Mouse (Mus musculus) inflammation-experienced regulatory T-cells, adult 16 weeks (primary cell): ENCODE measurements around the gene Sec23b. TPM values are rescaled to one million over a fixed set of nuclear protein-coding genes. Genes with fewer than 3 reads are reported as not detected.

Source experiments
- polyA plus RNA-seq: library from polyadenylated mRNA; unstranded; fragments of 100-300 nt; shearing (Covaris generic); gene quantifications from one replicate; pipeline ENCODE4 v1.2.1, GENCODE M21; 2017

The Sec23b gene
- polyA plus RNA-seq = 114 TPM

GRCm38 (mm10) chr2:144555820-144556552 lies at the start of gene Sec23b:
Gene Sec23b (plus strand): TSS chr2:144556229.

GRCm38 (mm10) chr2:144526981-144527820 lies 28.8 kb upstream of the Sec23b start, which contains the start of the genes Dzank1 and Polr3f:
Gene Dzank1 (minus strand): TSS chr2:144527414.
Gene Polr3f (plus strand): TSS chr2:144527718.

DNA sequence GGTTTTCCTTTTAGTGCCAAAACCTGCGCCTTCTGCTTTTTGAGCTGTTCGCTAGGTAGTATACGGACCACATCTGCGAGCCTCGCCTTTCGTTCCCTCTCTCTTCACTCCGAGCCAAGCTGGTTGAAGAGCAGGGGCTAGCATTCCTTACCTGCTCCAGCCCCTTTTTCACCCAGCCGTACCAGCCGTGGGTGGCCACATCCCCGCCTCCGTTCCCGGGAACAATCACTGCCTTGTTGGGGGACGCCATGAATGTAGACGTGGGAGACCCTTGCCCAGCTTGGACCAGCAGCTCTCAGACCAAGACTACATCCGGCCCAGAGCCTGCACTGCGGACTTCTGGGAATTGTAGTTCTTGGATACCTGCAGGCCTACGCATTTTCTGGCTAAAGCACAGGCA lies 5.5 kb upstream of the Sec23b start, which contains the start of gene Rbbp9:
Gene Rbbp9, minus strand, starts transcription at position 341 of the 400 bp plus-strand sequence.

DNA sequence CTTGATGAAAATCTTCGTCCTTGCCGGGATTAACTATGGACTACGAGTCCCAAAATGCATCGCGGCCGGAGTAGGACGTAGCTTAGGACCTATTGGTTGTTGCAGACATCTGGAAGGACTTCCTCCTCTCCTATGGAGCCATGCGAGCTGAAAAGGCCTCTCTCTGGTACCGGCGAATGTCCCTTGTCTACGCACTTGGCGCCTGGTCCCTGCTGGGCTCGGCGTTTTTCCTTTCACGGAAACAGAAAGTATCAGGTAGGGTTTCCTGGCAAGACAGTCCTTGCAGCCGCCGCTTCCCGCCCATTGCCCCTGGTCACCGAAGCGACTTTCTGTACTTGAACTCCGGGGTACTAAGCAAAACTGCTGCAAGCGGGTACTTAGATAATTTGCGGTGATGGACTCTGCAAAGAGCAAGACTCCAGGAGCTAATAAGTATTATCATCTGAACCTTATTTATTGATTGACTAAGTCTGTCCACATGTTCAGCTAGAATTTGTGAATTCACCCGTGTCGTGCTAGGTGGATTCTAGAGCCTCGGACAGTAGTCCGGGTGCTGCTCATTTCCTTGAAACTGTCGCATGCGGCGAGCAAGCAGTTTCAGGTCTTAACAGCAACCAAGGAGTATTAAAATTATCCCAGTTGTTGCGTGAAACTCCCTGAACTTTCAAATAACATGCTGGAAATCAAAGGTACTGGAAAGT lies 38.1 kb downstream of the Sec23b start, which contains the start of gene Smim26:
Gene Smim26, plus strand, starts transcription at position 104 of the 701 bp plus-strand sequence.

GRCm38 (mm10) chr2:144599831-144600687 lies 44.0 kb downstream of the Sec23b start, which contains the start of gene Dtd1:
Gene Dtd1 (plus strand): TSS chr2:144599897.

Other genes with a start within 250 kb of the Sec23b start
- not detected for gene Ovol2, start 224.1 kb upstream of the Sec23b start, polyA plus RNA-seq
- 19.6 TPM for gene Kat14, start 187.2 kb upstream of the Sec23b start, polyA plus RNA-seq
- 4.1 TPM for gene Pet117, start 187.2 kb upstream of the Sec23b start, polyA plus RNA-seq
- gene Dzank1, start 28.8 kb upstream of the Sec23b start, polyA plus RNA-seq = 0.49 TPM
- 42.2 TPM for gene Polr3f, start 28.5 kb upstream of the Sec23b start, polyA plus RNA-seq
- gene Rbbp9, start 5.4 kb upstream of the Sec23b start, polyA plus RNA-seq = 14.5 TPM
- gene Smim26, start 37.8 kb downstream of the Sec23b start, polyA plus RNA-seq = 26.8 TPM
- 78.5 TPM for gene Dtd1, start 43.7 kb downstream of the Sec23b start, polyA plus RNA-seq